Mouse (Mus musculus) cerebellum, adult 11-12 months (tissue): ENCODE results near the gene Rpsa.
"Not testable (repeated sequence)": the region's sequence is repeated elsewhere in the genome, so short reads cannot be mapped to it uniquely, and the experiment has no call there.

ENCODE experiments used
- DNase-seq: peaks from one replicate; pipeline ENCODE4 v3.0.0; 2022

Gene Rpsa

GRCm38 (mm10) chr9:120127538-120128251 lies at the start of gene Rpsa:
Gene Rpsa, plus strand, starts transcription at chr9:120127689.
- peak; percentile 98 for DNase-seq

DNA sequence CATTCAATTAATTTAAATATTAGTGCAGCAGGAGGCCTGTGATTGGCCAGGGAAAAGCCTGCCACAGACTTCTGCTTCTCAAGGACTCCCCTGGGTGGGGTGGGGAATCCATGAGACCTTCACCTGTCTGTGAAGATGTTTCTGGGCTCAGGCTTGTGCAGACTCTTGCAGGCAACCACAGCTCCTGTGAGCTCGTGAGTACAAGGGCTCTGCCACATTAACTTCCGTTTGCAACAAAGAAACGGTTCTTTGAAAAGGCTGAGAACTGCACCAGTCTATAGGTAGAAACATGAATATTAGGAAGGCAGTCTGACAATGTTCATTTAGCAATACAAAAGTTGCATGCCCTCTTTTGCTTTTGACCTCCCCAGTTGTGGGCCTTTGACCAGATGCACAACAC lies 49.2 kb upstream of the Rpsa start:
- no peak for DNase-seq

DNA sequence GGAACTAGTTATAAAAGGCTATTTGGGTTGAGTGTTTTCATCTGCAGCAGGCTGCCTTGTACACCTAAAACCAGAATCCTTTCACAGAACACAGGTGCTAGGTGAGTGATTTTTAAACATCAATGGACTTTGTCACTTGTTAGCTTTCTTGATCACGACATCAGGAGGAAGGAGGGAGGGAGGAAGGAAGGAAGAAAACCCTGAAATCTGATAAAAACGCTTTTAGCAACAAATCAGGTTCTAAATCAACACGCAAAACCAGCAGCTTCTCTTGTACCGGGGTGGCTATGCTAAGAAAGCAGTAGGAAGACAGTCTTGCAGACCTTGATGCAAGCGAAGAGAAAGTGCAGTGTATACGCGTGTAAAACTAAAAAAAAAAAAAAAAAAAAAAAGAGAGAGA lies 47.6 kb upstream of the Rpsa start:
- no peak for DNase-seq

- no peak for DNase-seq
These were observed 46.9 kb upstream of the Rpsa start for GRCm38 (mm10) chr9:120080546-120081108.

DNA sequence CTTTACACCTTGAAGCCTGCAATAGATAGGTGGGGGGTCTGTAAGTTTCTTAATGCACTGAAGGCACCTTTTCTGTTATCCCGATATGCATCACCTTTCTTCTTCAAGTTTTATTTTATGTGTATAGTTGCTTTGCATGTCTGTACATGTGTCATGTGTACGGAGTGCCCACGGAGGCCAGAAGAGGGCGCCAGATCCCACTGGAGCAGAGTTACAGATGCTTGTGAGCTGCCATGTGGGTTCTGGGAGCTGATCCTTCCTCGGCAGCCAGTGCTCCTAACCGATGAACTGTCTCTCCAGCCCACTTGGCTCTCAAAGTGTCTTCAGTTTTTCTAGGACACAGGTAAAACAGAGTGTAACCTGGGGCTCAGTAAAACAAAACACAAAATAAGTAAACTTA lies 46.2 kb upstream of the Rpsa start:
- DNase-seq = no peak

DNA sequence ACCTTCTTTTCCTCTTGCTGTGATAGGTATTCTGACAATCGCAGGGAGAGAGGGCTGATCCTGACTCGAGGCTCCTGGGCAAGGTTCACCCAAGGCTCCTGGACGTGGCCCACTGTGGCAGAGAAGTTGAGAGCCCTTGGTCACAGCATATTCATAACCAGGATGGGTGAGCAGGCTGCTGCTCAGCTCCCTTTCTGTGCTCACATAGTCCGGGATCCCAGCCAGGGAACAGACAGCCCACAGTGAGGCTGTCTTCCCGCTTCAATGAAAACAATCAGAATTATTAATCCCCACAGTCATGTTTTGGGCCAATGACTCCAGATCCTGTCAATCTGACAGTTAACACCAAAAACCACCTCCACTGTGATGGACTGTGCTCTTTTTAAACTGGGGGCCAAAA lies 45.5 kb upstream of the Rpsa start:
- no peak for DNase-seq

- DNase-seq = no peak
These were observed 44.8 kb upstream of the Rpsa start for GRCm38 (mm10) chr9:120082691-120083090.

GRCm38 (mm10) chr9:120083158-120083894 lies 44.2 kb upstream of the Rpsa start:
- no peak for DNase-seq

DNA sequence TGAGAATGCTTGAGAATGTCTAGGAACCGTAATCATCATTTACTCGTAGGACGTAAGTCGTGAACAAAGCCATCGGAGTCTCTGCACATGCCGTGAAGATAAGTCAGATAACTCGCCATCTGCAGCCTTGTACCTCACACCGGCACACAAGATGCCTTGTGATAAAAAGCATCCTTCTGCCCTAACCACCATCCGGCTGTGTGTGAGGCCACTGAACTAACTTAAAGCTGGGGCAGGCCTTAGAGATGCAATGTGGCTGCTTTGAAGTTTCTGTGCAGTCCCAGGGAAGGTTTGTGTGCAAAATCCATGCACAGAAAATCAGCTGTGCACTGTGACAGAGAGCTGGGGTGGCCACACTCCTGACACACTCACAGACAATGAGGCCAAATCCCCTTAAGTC lies 43.1 kb upstream of the Rpsa start:
- no peak for DNase-seq

- DNase-seq = no peak
These were observed 38.4 kb upstream of the Rpsa start for GRCm38 (mm10) chr9:120089125-120089524.

DNA sequence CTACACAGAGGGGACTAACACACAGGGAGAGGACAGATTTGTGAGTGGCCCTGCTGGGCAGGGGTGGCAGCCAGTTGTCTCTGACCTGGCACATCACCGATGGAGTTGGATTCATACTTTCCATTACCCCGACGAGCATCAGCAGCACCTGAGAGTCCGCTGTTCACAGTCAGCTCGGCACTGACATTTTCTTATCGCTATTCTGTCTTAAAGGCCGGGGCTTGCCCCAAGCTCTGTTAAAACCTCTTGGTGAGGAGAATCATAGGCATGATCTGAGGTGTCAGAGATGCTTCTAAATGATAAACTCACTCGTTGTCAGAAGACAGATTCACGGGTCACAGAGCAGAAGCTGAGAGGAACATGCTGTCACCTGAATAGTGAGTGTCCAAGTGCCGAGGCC lies 36.4 kb upstream of the Rpsa start:
- DNase-seq = no peak

DNA sequence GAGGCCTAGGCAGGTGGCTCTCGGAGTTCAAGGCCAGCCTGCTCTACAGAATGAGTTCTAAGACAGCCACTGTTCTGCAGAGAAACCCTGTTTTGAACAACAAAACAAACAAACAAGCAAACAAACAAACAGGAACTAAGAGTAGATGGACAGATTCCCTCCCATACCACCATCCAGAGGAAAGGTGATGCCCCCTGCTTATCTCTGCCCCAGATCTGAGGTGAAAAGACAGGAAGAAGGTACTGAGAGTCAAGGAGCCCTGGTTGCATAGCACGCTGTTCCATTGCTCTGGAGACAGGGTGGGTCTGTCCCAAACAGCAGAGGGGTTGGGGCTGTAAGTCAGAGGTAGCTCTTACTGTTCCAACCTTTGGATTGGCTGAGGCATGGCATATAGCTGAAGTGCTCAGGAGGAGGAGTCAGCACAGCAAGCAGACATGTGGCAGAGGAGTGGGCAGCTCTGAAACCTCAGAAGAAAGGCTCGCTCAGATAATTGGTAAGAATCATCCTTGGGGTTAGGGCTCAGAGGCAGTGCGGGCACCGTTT lies 35.7 kb upstream of the Rpsa start, which contains the start of gene Ccr8:
TSS of gene Ccr8 (plus strand) at position 419 of the 543 bp plus-strand sequence.
- no peak for DNase-seq

DNA sequence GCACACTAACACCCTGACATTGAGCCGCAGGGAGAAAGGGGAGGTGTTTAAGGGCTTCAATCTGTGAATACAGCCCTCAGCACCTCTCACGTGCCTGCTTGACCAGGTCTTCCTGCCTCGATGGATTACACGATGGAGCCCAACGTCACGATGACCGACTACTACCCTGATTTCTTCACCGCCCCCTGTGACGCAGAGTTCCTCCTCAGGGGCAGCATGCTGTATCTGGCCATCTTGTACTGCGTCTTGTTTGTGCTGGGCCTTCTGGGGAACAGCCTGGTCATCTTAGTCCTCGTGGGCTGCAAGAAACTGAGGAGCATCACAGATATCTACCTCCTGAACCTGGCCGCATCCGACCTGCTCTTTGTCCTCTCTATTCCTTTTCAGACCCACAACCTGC lies 33.8 kb upstream of the Rpsa start:
- DNase-seq = no peak

DNA sequence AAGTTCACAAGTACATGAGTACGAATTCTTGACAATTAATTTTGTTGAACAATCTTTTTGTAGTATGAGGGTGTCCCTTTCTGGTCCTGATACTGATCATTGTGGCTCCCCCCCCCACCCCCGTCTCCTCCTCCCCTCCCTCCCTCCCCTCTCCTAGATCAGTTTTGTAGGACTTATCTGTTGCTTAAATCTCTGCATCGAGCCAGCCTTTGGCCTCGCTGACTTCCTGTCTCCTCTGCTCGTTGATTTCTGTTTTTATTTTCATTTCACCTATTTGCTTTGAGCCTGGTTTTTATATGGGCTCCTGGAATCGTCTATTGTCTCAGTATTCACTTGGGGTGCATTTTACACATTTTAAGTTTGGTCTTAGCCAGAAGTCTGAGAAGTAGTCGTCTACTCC lies 31.6 kb upstream of the Rpsa start:
- DNase-seq = no peak

GRCm38 (mm10) chr9:120098682-120099081 lies 28.8 kb upstream of the Rpsa start:
- DNase-seq = no peak

GRCm38 (mm10) chr9:120099304-120099703 lies 28.2 kb upstream of the Rpsa start:
- no peak for DNase-seq

DNA sequence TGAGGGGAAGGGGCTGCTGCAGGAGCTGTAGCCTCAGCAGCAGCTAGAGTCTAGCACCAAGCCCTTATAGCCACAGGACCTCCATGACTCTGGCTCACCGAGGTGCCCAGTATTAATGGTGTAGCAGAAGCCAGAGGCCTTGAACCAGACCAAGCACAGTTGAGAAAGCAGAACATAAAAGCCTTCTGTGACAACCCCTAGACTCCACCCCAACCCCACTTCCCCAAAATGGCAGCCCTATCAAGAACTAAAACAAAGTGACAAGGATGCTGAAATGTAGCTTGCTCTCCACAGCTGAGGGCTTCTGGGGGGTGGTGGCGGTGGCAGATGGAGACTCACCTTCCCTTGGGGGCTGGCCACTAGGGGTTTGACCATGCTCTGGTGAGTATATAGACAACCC lies 26.3 kb upstream of the Rpsa start:
- no peak for DNase-seq

DNA sequence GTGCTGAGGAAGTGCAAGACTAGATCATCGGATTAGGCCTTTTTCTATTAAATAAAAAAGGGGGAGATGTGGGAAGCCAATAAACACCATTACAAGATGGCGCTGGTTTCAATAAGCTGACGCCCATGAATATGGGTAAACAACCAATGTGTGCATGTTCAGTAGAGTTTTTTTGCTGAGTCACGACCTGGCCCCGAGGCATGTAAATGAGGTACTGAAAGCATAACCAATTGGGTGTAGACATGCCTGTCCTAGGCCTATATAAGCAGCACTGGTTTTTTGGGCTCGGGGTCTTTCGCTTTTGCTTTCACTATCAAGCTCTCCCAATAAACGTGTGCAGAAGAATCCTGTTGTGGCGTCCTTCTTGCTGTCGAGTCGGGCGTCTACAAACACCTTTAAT lies 18.5 kb upstream of the Rpsa start:
- DNase-seq = not testable (repeated sequence)

DNA sequence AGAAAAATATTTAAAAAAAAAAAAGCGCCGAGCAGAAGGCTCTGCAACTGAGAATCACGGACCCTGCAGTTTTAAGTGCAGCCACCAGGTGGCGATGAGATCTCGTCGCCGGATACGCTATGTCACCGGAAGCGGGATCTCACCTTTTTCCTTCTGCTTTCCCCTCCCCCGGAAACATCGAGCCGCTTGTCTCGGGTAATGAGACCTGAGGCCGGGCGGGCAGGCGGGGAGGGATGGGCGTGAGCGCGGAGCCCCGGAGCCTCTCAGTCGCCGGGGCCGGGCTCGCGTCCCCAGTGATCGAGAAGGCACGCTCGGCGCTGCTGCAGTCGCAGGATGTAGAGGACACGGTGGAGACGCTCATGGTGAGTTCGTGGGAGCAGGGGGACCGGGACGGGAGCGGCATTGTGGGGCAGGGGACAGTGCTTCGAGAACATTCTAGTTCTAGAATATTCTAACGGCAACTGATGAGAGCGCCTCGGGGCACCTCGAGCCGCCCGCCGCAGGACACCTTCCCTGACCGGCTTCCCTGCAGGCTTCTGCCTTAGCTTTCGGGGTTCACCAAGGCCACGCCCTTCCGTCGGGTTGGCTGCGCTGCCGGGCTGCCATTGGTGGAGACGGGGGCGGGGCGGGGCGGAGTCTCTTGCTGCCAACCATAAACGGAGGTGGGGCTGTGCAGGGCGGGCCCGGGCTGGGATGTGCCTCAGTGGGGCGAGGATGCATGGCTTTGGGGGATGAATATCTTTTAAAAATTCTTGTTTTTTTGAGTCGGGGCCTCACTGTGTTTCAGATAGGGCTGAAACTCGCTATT lies 17.1 kb upstream of the Rpsa start, which contains the start of gene Slc25a38:
TSS of gene Slc25a38 (plus strand) at position 164 of the 808 bp plus-strand sequence.
- peak; percentile 96 for DNase-seq

DNA sequence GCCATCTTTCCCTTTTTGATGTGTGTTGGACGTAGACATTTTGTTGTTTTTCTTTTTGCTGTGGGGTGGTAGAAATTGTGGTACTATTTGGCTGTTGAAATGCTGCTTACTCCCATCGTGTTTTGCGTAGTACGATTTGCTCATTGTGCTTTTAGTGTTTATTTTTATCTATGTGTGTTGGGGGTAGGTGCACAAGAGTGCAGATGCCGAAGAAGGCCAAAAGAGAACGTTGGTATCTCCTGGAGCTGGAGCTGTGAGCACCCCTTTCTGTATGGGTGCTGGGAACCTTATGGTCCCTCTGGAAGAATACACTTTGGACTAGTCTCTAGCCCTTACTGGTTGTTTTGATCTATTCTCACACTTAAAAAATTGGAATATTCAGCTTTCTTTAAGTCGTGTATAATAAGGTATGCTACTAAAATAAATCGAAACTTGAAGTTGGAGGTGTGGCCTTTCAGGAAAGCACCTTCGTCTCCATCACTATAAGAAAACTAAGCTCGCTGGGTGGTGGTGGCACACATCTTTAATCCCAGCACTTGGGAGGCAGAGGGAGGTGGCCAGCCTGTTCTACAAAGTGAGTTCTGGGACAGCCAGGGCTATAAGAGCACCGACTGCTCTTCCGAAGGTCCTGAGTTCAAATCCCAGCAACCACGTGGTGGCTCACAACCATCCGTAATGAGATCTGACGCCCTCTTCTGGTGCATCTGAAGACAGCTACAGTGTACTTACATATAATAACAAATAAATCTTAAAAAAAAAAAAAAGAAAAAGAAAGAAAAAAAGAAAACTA lies 16.1 kb upstream of the Rpsa start:
- no peak for DNase-seq

GRCm38 (mm10) chr9:120112472-120112871 lies 15.0 kb upstream of the Rpsa start:
- DNase-seq = no peak

GRCm38 (mm10) chr9:120113456-120113855 lies 14.0 kb upstream of the Rpsa start:
- DNase-seq = no peak
